Mouse (Mus musculus): Measurements from ENCODE around the gene Sinhcaf.

GRCm38 (mm10) chr6:148955641-148956420 is 9.6 kb upstream of the Sinhcaf start:
- no peak for TF ChIP-seq POLR2A (IDR thresholded peaks at IDR 0.05; ENCODE audit: low read depth, low read length)
- no peak for TF ChIP-seq CTCF (IDR thresholded peaks at IDR 0.05; ENCODE audit: extremely low read depth, insufficient read length, insufficient replicate concordance, low read depth, low read length)
